Mouse (Mus musculus) Muller cell, postnatal 12 days (primary cell): ENCODE results near the gene Prpsap2.
"Not testable (repeated sequence)": the region's sequence is repeated elsewhere in the genome, so short reads cannot be mapped to it uniquely, and the experiment has no call there.

Experiments used
- DNase-seq: peaks from one replicate; pipeline ENCODE4 v3.0.0-alpha.2; 2015; ENCODE audit errors: inconsistent ontology term

Prpsap2 gene

DNA sequence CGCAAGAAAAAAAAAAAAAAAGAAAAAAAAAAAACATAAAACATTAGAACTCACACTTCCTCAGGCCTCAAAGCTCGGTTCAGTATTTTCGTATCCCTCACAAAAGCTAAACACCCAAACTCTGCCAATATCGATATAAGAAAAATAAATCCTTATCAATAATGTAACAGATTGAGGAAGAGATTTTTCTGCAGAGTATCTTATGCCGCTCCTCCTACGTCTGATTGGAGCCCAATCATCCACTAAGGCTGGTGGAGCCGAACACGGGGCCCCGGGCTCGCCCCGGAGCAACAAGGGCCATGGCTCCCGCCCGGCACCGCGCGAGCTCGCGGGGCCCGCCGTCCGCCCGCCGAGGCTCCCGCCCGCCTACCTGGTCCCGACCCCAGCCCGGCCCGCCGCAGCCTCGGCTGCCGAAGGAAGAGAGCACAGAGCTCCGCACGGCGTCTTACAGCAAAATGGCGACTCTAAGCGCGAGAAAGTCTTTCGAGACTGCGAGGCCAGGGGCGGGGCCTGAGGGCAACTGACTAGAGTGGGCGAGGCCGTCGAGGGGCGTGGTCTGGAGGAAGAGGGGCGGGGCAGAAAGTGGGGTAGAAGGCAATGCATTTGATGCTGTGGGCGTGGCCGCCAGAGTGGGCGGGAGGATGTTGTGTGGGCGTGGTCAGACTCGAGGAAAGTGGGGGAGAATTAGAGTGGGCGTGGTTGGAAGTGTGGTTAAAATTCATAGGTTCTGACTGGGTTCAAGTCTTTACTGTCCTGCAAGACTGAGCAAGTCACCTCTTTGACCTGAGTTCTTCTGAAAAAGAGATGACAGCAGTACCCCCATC, at the start of gene Prpsap2:
TSS of gene Prpsap2 (minus strand) at position 505 of the 824 bp plus-strand sequence.
- DNase-seq: peak; percentile 100

DNA sequence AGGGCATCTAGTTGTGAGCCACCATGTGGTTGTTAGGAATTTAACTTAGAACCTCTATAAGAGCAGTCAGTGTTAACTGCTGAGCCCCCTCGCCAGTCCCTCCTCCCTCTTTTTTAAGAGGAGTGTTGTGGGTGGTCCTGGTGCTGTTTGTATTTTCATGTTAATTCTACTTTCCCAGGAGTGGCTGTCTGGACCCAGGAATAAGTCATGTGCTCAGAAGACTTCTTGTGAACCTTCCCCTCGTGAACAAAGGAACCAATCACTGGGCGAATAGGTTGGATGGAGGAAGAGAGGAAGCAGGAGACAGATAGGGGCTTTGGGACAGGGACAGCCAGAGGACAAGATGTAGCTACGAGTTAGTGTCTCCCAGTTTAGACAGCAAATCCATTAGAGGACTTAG, 47.9 kb upstream of the Prpsap2 start:
- no peak for DNase-seq

DNA sequence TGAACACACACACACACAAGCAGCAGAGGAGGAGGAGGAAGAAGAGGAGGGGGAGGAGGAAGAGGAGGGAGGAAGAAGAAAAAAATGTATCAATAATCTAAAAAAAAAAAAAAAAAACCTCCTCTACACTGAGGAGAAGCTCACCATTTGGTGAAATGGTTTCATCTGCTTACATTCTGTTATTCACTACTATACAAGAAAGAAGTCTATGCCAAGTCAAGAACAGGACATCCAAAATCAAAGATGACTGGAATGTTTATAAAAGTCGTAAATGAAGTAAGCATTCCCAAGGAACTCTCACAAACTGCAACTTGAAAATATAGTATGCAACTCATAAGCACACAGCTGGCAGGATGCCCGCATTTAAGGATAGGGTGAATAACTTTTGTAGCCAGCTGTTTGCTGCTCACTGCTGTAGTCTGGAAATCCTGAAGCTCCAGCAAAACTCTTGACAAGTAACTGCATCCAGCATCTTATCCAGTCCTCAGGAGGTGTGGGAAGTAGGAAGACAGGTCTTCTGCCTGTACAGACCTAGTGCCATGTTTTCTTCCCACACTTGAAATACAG, 46.7 kb upstream of the Prpsap2 start:
- DNase-seq: no peak

DNA sequence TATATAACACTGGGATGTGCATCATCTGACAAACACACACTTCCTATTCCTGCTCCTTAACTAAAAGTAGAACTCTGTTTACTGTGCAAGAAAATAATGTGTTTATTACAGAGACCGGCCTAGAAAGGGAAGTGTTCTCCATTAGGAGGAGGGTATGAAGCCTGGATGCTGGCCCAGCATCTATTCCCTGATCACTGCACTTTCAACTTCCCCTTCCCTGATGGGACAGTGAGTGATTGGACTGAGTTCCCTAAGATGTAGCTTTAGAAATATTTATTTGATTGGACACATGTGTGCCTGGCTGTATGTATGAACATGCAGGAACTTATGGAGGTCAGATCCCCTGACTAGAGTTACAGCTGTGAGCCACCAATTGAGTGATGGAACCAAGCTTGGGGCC, 31.6 kb upstream of the Prpsap2 start:
- DNase-seq: no peak

GRCm38 (mm10) chr11:61788550-61788949, 26.7 kb upstream of the Prpsap2 start:
- no peak for DNase-seq

- DNase-seq: not testable (repeated sequence)
Measured at GRCm38 (mm10) chr11:61782526-61782925, 20.6 kb upstream of the Prpsap2 start.

GRCm38 (mm10) chr11:61774551-61775149, 12.8 kb upstream of the Prpsap2 start:
- DNase-seq: no peak

GRCm38 (mm10) chr11:61760518-61760917, 1.4 kb downstream of the Prpsap2 start:
- no peak for DNase-seq

DNA sequence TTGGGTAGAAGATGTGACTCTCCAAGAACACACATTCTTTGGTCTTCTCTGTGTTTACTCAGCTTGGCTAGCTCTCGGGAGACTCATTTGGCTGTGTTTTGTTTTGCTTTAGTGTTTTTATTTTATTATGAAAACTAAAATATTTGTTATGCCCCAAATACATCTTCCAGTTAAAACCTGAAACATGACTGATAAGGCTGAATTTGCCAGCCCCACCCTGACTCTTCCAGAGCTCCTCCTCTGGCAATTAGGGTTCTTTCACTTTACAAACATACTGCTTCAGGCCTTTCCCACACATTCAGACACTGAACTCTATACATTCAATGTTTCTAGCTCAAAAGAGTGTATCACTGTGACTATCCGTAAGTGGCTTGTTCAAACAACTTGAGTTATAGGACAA, 4.7 kb downstream of the Prpsap2 start:
- no peak for DNase-seq

DNA sequence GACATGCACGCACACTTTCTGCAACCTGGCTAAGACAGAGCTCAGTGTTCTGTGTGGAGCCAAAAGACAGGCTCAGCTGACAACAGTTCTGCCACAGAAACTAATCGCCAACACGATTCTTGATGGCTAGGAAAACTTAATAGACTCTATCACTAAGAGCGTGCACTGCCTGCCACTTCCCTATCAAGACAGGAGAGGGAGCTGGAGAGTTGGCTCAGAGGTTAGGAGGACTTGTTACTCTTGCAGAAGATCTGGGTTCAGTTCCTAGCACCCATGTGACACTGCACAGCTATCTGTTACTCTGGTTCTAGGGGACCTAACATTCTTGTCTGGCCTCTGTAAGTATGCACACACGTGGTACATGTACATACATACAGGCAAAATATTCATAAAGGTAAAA, 10.3 kb downstream of the Prpsap2 start:
- DNase-seq: no peak

GRCm38 (mm10) chr11:61747161-61747560, 14.7 kb downstream of the Prpsap2 start:
- no peak for DNase-seq

- DNase-seq: no peak
Measured at GRCm38 (mm10) chr11:61745781-61746180, 16.1 kb downstream of the Prpsap2 start.

DNA sequence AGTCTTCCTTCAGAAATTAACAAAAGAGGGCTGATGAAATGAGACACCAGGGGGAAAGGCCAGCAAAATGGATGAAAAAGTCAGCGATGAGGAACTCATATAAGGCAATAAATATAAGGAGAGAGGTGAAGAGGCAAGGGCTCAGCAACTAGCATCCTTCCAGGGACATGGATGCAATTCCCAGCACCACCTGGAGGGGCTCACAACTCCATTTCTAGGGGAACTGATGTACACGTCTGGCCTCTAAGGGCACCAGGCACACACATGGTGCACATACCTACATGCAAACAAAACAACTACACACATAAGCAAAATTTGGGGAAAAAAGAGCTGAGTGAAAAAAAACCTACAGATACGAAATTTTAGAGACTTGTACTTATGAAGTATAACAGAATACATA, 17.4 kb downstream of the Prpsap2 start:
- no peak for DNase-seq

- DNase-seq: no peak
Measured at GRCm38 (mm10) chr11:61743768-61744167, 18.1 kb downstream of the Prpsap2 start.

GRCm38 (mm10) chr11:61740500-61740899, 21.4 kb downstream of the Prpsap2 start:
- no peak for DNase-seq

- no peak for DNase-seq
Measured at GRCm38 (mm10) chr11:61737290-61737689, 24.6 kb downstream of the Prpsap2 start.

DNA sequence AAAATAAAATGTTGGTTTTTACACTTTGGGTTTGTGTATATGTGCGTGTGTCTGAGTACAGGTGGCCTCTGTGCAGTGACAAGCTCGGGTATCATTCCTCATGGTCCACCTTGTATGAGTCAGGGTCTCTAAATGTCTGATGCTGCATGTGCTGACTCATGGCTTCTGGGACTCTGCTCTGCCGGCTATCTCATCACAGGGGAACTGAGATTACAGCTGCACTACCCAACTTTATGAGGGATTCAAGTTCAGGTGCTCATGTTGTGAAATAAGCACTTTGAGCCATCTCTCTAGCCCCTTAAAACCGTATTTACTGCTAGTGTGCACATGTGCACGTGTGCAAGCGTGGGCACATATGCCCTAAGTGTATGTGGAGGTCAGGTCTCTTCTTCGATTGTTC, 29.2 kb downstream of the Prpsap2 start:
- no peak for DNase-seq

DNA sequence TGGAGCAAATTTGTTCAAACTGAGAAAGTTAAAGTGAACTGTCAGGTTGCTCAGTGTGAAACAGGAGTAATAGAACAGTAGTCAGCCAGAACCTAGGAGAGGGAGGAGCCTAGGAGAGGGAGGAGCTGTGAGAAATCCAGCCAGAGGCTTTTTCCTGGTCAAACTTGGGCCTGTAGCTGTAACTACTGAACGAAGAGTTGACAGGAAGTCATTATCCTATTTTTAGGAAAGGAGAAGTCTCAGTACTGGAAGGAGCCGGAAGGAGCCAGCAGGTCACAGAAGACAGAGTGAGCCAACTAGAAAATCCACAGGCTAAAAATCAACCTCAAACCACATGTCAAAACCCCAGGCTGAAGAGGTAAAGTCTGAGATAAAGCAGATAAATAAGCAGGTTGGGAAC, 33.9 kb downstream of the Prpsap2 start:
- DNase-seq: no peak

GRCm38 (mm10) chr11:61722077-61722476, 39.8 kb downstream of the Prpsap2 start:
- peak; percentile 42 for DNase-seq

GRCm38 (mm10) chr11:61720636-61721035, 41.3 kb downstream of the Prpsap2 start, which contains the start of gene Slc5a10:
TSS of gene Slc5a10 (minus strand) at chr11:61720826.
- DNase-seq: no peak

DNA sequence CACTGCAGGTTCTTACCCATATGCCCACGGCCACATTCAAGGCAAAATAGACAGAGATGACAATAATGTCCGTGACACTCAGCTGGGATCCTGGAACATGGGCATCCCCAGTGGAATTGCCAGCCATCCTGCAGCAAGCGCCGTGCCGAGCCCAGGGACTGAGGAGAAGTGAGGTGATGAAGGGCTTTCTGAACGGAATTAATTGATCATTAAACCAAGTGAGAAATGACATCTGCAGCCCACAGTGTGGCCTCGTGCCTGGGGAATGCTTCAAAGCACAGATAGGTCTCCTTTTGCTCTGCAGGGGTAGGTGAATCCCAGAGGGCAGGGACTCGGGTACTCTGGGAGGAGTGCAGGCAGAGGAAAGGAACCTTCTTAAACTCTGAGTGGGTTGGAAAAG, 42.1 kb downstream of the Prpsap2 start:
- no peak for DNase-seq

- no peak for DNase-seq
Measured at GRCm38 (mm10) chr11:61719387-61719786, 42.5 kb downstream of the Prpsap2 start.

DNA sequence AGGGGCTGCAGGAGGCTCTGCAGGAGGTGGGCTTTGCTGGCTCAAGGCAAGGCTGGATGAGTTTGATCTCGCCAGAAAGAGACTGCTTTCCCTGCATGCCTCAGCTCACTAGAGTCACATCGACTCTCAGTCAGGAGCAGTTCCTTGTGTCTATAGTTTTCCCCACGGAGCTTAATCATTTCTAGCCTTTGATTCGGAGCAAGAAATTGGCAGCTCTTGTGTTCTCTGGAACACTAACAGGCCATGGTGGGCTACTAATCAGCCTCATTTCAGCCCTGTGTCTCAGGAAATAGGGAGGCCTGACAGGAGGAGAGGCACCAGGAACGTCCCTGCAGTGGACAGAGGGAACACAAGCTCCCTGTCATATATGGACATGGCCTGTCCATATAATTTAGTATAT, 43.9 kb downstream of the Prpsap2 start:
- DNase-seq: no peak
